Mouse (Mus musculus): ENCODE data around the gene Ndufs1.

- no peak for TF ChIP-seq POLR2A (IDR thresholded peaks at IDR 0.05; ENCODE audit: insufficient read length, low read depth)
- no peak for TF ChIP-seq CEBPB (IDR thresholded peaks at IDR 0.05; ENCODE audit: insufficient read depth, poor library complexity, severe bottlenecking)
- no peak for TF ChIP-seq E2F4 (IDR thresholded peaks at IDR 0.05; ENCODE audit: insufficient read depth)
- no peak for TF ChIP-seq MYOD1 (IDR thresholded peaks at IDR 0.05; ENCODE audit: control insufficient read depth in 1 of 3, insufficient read length in 2 of 3, low read depth in 2 of 3)
- TF ChIP-seq MAX (IDR thresholded peaks at IDR 0.05; ENCODE audit: low read depth): no peak
- no peak for TF ChIP-seq USF1 (IDR thresholded peaks at IDR 0.05; ENCODE audit: low read depth)
- TF ChIP-seq TCF12 (IDR thresholded peaks at IDR 0.05; ENCODE audit: insufficient read depth, poor library complexity, severe bottlenecking): no peak
- TF ChIP-seq TCF3 (IDR thresholded peaks at IDR 0.05; ENCODE audit: insufficient read length, low read depth): no peak
- no peak for TF ChIP-seq REST (IDR thresholded peaks at IDR 0.05; ENCODE audit: insufficient read depth, insufficient read length)
- TF ChIP-seq MYOG (IDR thresholded peaks at IDR 0.05; ENCODE audit: control insufficient read depth in 1 of 3, insufficient read depth in 1 of 3, insufficient read length in 2 of 3, low read depth in 2 of 3): no peak
- TF ChIP-seq POLR2AphosphoS2 (IDR thresholded peaks at IDR 0.05; ENCODE audit: insufficient read length, low read depth): no peak
Observed at GRCm38 (mm10) chr1:63129273-63129672, 47.4 kb downstream of the Ndufs1 start.

Data from myocyte (in vitro differentiated cells).